Mouse (Mus musculus) spleen, adult 2 months (tissue): ENCODE results near the gene Elmsan1. TPM values are rescaled to one million over a fixed set of nuclear protein-coding genes. Genes with fewer than 3 reads are reported as not detected.

Experiments
- DNase-seq, 2 experiments: peaks; one replicate each; pipeline versions ENCODE4 v3.0.0 to v3.0.0-alpha.2; 2012 to 2021; ENCODE audit warnings: low spot score in 2 of 2, low read depth in 1 of 2
- H3K27ac ChIP-seq: fragments of 200-500 bp; 2 replicates; pipeline ENCODE4 v1.5.1; 2012; ENCODE audit warnings: low read length, inconsistent platforms; ENCODE audit not compliant: insufficient read depth
- H3K27me3 ChIP-seq: fragments of 200-500 bp; 2 replicates; pipeline ENCODE4 v1.6.1; 2012; ENCODE audit warnings: mild to moderate bottlenecking, moderate library complexity, low read length, inconsistent platforms; ENCODE audit not compliant: control insufficient read depth, insufficient read depth
- H3K36me3 ChIP-seq: fragments of 200-500 bp; 2 replicates; pipeline ENCODE4 v1.6.1; 2012; ENCODE audit warnings: mild to moderate bottlenecking, low read length, inconsistent platforms; ENCODE audit not compliant: control insufficient read depth, insufficient read depth
- H3K4me1 ChIP-seq: fragments of 200-500 bp; 2 replicates; pipeline ENCODE4 v1.6.1; 2011; ENCODE audit warnings: inconsistent platforms; ENCODE audit not compliant: control insufficient read depth, insufficient read depth, insufficient read length
- H3K4me3 ChIP-seq: fragments of 200-500 bp; 2 replicates; pipeline ENCODE4 v1.5.1; 2011; ENCODE audit warnings: mild to moderate bottlenecking, inconsistent platforms; ENCODE audit not compliant: insufficient read depth, insufficient read length; ENCODE audit errors: extremely low read depth
- CTCF ChIP-seq: fragments of 200-500 bp; IDR thresholded peaks from 2 replicates; pipeline ENCODE4 v1.5.1; 2011; ENCODE audit warnings: mild to moderate bottlenecking, inconsistent platforms; ENCODE audit not compliant: insufficient read depth, insufficient read length, insufficient replicate concordance; ENCODE audit errors: extremely low read depth
- POLR2A ChIP-seq: fragments of 200-500 bp; IDR thresholded peaks from 2 replicates; pipeline ENCODE4 v1.6.1; 2011; ENCODE audit warnings: low read depth, low read length, inconsistent platforms
- WGBS: fragments of 180-500 bp; shearing (Covaris S2); methylation state at CpG from one replicate; pipeline ENCODE4 v1.1.7; 2018; 5-methylcytosine and 5-hydroxymethylcytosine counted together
- polyA plus RNA-seq: library from polyadenylated mRNA; depleted of rRNA; stranded (reverse); fragments of >200 nt; gene quantifications from 2 replicates; pipeline ENCODE4 v1.2.3, GENCODE M21; 2012; rRNA removed

The Elmsan1 gene
- polyA plus RNA-seq: 30.6 and 36.4 TPM in 2 replicates

GRCm38 (mm10) chr12:84218289-84219120 is at the start of gene Elmsan1:
Elmsan1 (minus strand) TSS chr12:84218881.
- H3K4me1 ChIP-seq: peaks cover 13% of the 10 kb centered on the region; the same call in 1 of the 2 replicates
- H3K4me3 ChIP-seq: peak within 1 kb of the TSS; percentile 93
- peaks cover 4% of the 10 kb centered on the region; the same call in 1 of the 2 replicates for H3K36me3 ChIP-seq
- peak in 1 of 2 experiments; percentile 81 for DNase-seq
- peak within 1 kb of the TSS; percentile 93 for H3K27ac ChIP-seq
- TF ChIP-seq CTCF (no peak), POLR2A (peak; percentile 66)
- WGBS: under 1% methylated on average over 80 of the region's 82 CpGs
- H3K27me3 ChIP-seq: no peaks in the 10 kb centered on the region

- DNase-seq: no peak
- 75% methylated on average over 2 of the region's 2 CpGs for WGBS
- no peak overlapping the region for H3K27ac ChIP-seq
- H3K27me3 ChIP-seq: no peaks in the 10 kb centered on the region
- H3K36me3 ChIP-seq: no peaks in the 10 kb centered on the region
- no peak overlapping the region for H3K4me3 ChIP-seq
- TF ChIP-seq POLR2A: no peak
- TF ChIP-seq CTCF: no peak
- no peaks in the 10 kb centered on the region for H3K4me1 ChIP-seq
These were observed 48.6 kb upstream of the Elmsan1 start for GRCm38 (mm10) chr12:84267264-84267663.

GRCm38 (mm10) chr12:84260363-84260762 is 41.7 kb upstream of the Elmsan1 start:
- WGBS: 81% methylated on average over 7 of the region's 7 CpGs
- Histone ChIP-seq H3K4me3 (no peak overlapping the region), H3K27ac (no peak overlapping the region), H3K4me1 (no peaks in the 10 kb centered on the region), H3K36me3 (no peaks in the 10 kb centered on the region), H3K27me3 (no peaks in the 10 kb centered on the region)
- TF ChIP-seq CTCF: no peak
- no peak for TF ChIP-seq POLR2A
- DNase-seq: no peak

- no peak for DNase-seq
- Histone ChIP-seq H3K27ac (no peak overlapping the region), H3K4me3 (no peak overlapping the region), H3K4me1 (peaks cover 3% of the 10 kb centered on the region; the same call in 1 of the 2 replicates), H3K27me3 (no peaks in the 10 kb centered on the region), H3K36me3 (no peaks in the 10 kb centered on the region)
- no peak for TF ChIP-seq POLR2A
- 85% methylated on average over 5 of the region's 5 CpGs for WGBS
These were observed 36.2 kb upstream of the Elmsan1 start for GRCm38 (mm10) chr12:84254886-84255285.

GRCm38 (mm10) chr12:84252811-84253210 is 34.1 kb upstream of the Elmsan1 start:
- no peak for TF ChIP-seq POLR2A
- no peak for TF ChIP-seq CTCF
- peaks cover 3% of the 10 kb centered on the region; the same call in 1 of the 2 replicates for H3K4me1 ChIP-seq
- no peaks in the 10 kb centered on the region for H3K36me3 ChIP-seq
- H3K4me3 ChIP-seq: no peak overlapping the region
- 55% methylated on average over 5 of the region's 5 CpGs for WGBS
- peak; percentile 44 to 75 for DNase-seq
- H3K27ac ChIP-seq: no peak overlapping the region; the same call in 1 of the 2 replicates
- H3K27me3 ChIP-seq: no peaks in the 10 kb centered on the region

- DNase-seq: peak; percentile 59 to 67
- Histone ChIP-seq H3K4me3 (no peak overlapping the region), H3K4me1 (peaks cover 14% of the 10 kb centered on the region; the same call in 1 of the 2 replicates), H3K36me3 (no peaks in the 10 kb centered on the region), H3K27ac (no peak overlapping the region), H3K27me3 (no peaks in the 10 kb centered on the region)
- WGBS: 17% methylated on average over 3 of the region's 3 CpGs
- TF ChIP-seq CTCF (peak; percentile 95), POLR2A (no peak)
These were observed 30.5 kb upstream of the Elmsan1 start for GRCm38 (mm10) chr12:84249217-84249616.

GRCm38 (mm10) chr12:84245683-84246082 is 27.0 kb upstream of the Elmsan1 start:
- TF ChIP-seq POLR2A (no peak), CTCF (no peak)
- peak overlapping the region; percentile 87 for H3K27ac ChIP-seq
- DNase-seq: peak; percentile 56 to 82
- peaks cover 19% of the 10 kb centered on the region; the same call in 1 of the 2 replicates for H3K4me1 ChIP-seq
- 21% methylated on average over 5 of the region's 5 CpGs for WGBS
- H3K27me3 ChIP-seq: no peaks in the 10 kb centered on the region
- H3K4me3 ChIP-seq: no peak overlapping the region
- no peaks in the 10 kb centered on the region for H3K36me3 ChIP-seq
